Mouse (Mus musculus): ENCODE measurements around the gene Pcgf6.

Pcgf6 gene

DNA sequence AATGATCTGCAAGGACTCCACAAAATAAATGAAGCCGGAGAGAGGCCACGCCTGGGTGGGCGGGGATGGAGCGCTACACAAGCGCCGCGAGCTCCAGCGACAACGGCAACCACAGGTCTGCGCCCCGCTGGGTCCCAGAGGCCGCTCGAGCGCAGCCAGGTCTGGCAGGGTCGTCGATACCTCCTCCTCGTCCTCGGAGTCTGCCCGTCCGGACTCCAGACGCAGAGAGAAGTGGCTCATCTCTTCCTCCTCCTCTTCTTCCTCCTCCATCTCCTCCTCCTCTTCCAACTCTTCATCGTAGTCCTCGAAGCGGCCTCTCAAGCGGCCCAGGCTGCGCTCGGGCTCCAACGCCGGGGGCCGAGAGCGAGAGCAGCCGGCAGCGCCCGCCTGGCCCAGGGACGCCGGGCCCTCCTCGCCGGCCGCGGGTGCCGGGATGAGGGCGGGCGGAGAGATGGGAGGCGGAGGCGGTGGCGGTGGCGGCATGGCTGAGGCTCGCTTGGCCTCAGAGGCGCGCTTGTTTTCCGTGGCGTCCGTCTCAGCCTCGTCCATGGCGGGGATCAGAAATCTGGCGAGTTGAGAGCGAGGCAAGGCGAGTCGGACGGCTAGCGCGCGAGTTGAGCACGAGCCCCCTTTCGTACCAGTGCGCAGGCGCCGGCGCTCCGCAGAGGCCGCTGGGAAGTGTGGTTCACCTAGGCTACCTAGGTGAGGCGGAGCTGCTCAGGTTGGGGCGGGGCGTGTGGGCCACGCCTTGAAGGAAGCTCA is at the start of gene Pcgf6:
Gene Pcgf6 (minus strand): TSS at position 636 of the 762 bp plus-strand sequence.
- peak; percentile 84 to 87 for DNase-seq (ENCODE audit: low spot score in 2 of 2)

DNA sequence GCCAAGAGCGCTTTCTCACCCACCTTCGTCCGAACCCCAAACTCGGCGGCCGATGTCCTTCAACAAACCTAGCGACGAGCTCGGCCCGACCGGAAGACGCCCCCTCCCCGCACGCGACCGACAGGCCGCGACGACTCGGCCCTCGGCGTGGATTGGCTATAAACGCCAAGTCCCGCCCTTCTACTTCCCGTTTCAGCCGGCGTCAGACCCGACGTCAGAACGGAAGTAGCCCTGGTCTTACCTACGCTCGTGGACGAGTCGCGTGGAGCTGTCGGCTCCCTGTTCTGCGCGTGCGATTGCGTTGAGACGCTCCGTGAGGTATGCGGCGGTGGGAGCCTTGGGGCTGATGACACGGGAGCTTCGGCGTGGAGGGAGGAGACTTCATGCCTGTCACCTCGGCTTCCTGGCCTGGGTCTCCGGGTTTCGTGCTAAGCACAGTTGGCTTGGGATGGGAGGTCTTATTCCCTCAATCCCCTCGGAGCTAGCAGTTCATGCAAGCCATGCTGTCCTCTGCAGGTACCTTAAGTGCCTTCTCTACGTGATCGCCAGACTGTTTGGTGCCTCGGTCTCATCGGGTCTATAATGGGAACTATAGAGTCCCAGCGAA is 39.9 kb upstream of the Pcgf6 start, which contains the start of the genes Usmg5 and Pdcd11:
Gene Usmg5 (minus strand): TSS at position 98 of the 607 bp plus-strand sequence.
Gene Pdcd11 (plus strand): TSS at position 219 of the 607 bp plus-strand sequence.
- DNase-seq (ENCODE audit: low spot score in 2 of 2) = peak; percentile 95 to 99

DNA sequence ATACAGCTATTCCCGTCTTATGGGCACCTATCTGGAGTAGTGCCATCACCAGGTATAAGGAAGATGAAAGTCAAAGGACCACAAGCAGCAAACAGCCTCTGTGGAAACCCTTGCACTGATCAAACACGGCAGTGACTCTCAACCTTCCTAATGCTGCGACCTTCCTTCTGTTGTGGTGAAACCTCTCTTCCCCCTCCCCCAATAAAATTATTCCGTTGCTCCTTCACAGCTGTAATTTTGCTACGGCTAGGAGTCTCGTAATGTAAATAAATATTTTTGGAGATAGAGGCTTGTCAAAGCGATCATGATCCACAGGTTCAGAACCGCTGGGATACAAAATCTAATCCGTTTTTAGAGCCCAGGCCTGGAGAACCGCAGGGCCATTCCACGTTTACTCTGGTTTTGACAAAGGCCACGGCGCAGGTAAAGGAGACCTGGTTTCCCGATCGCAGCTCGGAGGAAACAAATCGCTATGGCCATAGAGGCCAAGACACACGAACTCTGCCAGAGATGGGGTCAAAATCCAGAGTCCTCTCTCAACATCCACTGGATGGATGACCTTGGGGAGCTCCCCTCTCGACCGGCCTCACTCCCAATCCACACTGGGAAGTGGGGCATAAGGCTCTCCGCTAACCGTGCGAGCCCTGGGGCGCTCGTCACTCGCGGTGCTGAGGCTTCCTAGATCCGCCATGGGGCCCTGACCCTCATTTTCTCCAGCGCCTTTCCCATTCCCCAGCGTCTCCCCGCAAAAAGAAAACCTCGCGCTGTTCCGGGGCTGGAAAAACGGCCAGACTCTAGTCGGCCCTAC is 39.2 kb upstream of the Pcgf6 start:
- DNase-seq (ENCODE audit: low spot score in 2 of 2) = peak in 1 of 2 experiments; percentile 17

- DNase-seq (ENCODE audit: low spot score in 2 of 2) = no peak
Measured at GRCm38 (mm10) chr19:47088226-47088625, 37.5 kb upstream of the Pcgf6 start.

- peak; percentile 84 to 87 for DNase-seq (ENCODE audit: low spot score in 2 of 2)
Measured at GRCm38 (mm10) chr19:47067924-47068611, 17.4 kb upstream of the Pcgf6 start.

DNA sequence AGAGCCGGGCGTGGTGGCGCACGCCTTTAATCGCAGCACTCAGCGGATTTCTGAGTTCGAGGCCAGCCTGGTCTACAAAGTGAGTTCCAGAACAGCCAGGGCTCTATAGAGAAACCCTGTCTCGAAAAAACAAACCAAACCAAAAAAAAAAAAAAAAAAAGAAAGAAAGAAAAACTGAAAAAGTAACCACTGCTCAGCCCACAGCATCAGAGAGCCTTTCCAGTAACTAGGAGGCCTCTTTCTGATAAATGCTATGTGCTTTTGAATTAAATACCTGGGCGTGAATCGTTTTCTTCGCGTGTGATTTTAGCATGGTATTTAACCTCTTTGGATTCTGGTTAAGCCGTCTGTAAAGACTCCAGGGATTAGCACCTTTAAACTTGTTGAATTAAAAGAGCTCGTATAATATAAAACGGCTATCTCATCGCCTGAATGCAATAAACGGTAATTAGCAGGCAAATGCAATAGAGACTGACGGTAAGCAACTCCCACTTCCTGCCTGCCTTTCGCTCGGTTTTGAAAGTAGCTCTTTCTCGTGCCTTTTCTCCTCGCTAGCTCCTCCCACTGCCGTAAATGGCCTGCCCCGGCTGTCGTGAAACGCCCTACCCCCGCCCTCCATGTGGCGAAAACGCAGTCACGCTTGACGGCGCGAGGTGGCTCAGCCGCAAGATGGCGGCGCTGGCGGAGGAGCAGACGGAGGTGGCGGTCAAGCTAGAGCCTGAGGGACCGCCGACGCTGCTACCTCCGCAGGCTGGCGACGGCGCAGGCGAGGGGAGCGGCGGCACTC is 16.6 kb upstream of the Pcgf6 start, which contains the start of gene Taf5:
Gene Taf5 (plus strand): TSS at position 651 of the 787 bp plus-strand sequence.
- peak; percentile 97 for DNase-seq (ENCODE audit: low spot score in 2 of 2)

- DNase-seq (ENCODE audit: low spot score in 2 of 2) = no peak
Measured at GRCm38 (mm10) chr19:47065860-47066259, 15.2 kb upstream of the Pcgf6 start.

DNA sequence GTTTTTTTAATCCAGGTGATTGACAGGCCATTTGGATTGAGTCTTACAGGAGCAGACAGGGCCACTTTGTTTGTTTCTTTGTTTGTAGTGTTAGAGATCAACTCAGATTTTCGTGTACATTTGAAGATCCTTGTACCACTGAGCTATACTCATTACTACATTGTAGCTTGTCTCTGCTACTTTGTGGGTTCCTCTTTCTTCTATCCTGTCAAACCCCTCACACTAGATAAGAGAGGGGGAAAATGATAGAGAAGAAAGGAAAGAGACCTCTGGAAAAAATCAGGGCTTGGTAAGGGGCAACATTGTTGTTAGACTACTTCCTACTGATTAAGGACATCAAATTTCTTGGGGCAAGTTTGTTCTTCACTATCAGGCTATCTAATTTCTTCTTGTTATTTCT is 7.0 kb upstream of the Pcgf6 start:
- no peak for DNase-seq (ENCODE audit: low spot score in 2 of 2)

GRCm38 (mm10) chr19:47053471-47053870 is 2.8 kb upstream of the Pcgf6 start:
- DNase-seq (ENCODE audit: low spot score in 2 of 2) = no peak

GRCm38 (mm10) chr19:47052927-47053326 is 2.2 kb upstream of the Pcgf6 start:
- DNase-seq (ENCODE audit: low spot score in 2 of 2) = no peak

GRCm38 (mm10) chr19:47049840-47050239 is 866 bp downstream of the Pcgf6 start:
- DNase-seq (ENCODE audit: low spot score in 2 of 2) = no peak

DNA sequence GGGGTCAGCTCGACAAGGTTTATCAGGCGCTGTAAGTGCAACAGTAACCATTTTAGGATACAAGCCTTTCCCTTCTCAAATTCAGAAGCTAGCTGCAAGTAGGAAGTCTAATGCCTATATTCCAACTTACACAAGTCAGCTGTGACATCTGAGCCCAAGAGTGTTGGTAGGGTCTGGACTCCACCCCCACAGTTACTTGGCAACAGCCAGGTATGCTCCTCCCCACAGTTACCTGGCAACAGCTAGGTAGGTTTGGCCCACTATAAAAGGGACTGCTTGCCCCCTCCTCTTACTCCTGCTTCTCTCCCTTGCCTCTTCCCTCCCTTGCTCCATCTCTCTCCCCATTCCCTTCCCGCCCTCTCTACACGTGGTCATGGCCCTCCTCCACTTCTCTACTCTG is 1.6 kb downstream of the Pcgf6 start:
- no peak for DNase-seq (ENCODE audit: low spot score in 2 of 2)

GRCm38 (mm10) chr19:47047236-47047833 is 3.4 kb downstream of the Pcgf6 start:
- no peak for DNase-seq (ENCODE audit: low spot score in 2 of 2)

DNA sequence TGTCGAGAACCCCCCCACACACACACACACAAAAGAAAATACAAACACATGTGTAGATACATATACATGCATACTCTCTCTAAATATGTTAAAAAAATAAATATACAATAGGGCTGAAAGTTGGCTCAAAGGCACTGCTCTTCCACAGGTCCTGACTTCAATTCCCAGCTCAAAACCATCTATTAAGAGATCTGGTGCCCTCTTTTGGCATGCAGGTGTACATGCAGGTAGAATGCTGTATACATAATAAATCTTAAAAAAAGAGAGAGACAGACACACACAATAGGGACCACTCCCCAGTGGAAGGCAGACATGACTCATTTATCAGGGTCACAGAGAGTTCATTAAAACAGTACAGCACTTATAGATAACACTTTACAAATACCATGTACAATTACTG is 4.4 kb downstream of the Pcgf6 start:
- DNase-seq (ENCODE audit: low spot score in 2 of 2) = no peak

DNA sequence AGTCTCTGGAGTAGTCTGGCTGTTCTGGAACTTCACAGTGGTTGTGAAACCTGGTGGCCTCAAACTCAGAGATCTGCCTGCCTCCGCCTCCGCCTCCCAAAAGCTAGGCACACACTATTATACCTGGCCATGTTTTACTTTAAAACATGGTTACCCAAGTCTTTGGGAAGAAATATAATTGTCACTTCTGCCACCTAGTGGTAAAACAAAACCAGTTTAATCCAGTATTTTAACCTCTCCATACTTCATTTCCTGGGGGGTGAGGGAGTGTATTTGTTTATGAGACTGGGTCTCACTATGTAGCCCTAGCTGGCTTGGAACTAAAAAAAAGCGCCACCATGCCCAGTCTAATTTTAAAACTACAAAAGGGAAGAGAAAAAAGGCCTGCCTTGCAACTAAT is 7.1 kb downstream of the Pcgf6 start:
- no peak for DNase-seq (ENCODE audit: low spot score in 2 of 2)

DNA sequence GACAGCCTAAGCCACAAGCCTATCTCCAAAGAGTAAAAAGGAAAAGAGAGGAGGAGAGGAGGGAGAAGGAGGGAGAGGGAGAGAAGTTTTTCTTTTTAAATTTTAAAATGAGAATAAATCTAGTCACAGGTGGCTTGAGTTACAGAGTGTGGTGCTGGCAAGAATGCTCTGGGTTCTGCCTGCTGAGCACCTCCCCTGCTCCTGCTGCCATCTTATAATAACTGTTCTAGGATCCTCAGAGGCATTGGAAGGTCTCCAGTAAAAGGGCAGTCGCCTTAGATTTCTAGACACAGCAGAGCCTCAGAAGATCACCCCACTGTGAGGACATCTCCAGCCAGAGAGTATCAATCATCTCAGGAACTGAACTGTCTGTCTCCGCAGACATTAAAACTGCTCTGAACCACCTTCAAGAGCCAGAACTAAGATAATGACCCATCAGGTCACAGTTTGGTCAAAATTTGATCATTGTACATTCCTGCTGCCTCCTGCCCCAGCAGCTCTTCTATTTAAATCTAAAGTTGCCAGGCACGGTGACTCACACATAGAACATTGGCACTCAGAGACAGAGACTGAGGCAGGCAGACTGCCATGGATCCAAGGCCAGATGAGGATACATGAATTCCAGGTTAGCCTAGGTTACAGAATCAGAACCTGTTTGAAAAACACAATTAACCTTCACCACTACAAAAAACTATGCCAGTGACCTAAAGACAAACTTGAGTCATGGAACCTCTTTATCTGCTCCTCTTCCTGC is 9.8 kb downstream of the Pcgf6 start:
- peak; percentile 21 to 52 for DNase-seq (ENCODE audit: low spot score in 2 of 2)

DNA sequence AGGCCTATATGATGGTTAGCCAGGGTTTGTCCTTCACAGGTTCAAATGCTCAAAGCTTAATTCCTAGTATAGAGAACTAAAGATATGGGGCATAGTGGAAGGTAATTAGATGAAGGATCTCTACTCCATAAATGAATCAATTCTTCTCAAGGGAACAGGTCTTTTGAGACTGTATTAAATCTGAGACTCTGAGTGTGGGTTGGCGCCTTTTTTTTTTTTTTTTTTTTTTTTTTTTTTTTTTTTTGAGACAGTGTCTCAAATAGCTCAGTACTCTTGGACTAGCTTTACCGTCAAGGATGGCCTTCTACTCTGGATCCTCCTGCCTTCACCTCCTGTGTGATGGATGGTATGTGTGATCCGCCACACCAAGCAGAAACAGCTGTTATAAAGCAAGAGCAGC is 14.1 kb downstream of the Pcgf6 start:
- no peak for DNase-seq (ENCODE audit: low spot score in 2 of 2)

DNA sequence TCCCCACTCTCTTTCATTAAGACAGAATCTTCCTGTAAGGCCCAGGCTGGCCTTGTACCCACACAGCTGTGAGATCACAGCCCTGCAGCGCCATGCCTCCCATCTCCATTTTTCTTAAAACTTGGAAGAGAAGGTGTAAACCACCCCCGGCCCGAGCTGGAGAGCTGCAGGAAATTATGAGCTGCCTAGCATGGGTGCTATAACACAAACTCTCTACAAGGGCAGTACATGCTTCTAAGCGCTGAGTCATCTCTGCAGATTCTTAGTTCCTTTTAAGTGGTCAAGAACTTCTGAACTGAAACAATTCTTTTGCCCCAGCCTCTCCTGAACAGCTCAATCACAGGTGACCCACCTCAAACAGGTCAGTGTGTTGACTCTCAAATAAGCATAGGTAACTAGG is 15.8 kb downstream of the Pcgf6 start:
- peak; percentile 67 to 77 for DNase-seq (ENCODE audit: low spot score in 2 of 2)

GRCm38 (mm10) chr19:47031770-47032169 is 18.9 kb downstream of the Pcgf6 start:
- no peak for DNase-seq (ENCODE audit: low spot score in 2 of 2)

- DNase-seq (ENCODE audit: low spot score in 2 of 2) = no peak
Measured at GRCm38 (mm10) chr19:47029796-47030195, 20.9 kb downstream of the Pcgf6 start.
